Mouse (Mus musculus): ENCODE results near the gene Pacs1. TPM values are rescaled to one million over a fixed set of nuclear protein-coding genes. Genes with fewer than 3 reads are reported as not detected.

Gene Pacs1
- polyA plus RNA-seq, 1 experiment from 2014 or later = 32.0 TPM

GRCm38 (mm10) chr19:5108271-5108575 lies 164.7 kb downstream of the Pacs1 start:
- peaks cover 76% of the 10 kb centered on the region for H3K36me3 ChIP-seq
- H3K27ac ChIP-seq = peak overlapping the region; percentile 25; the same call in 1 of the 2 replicates
- no peaks in the 10 kb centered on the region for H3K9me3 ChIP-seq
- peaks cover 26% of the 10 kb centered on the region for H3K4me1 ChIP-seq (replicated peaks)
- H3K9ac ChIP-seq (replicated peaks) = peak overlapping the region; percentile 36; the same call in 1 of the 2 replicates
- 0 out of 2 replicates have a peak, but pooled peaks have one; percentile 0 for ATAC-seq
- 0 out of 2 replicates have a peak overlapping the region, but pooled peaks have one; percentile 4 for H3K4me3 ChIP-seq (replicated peaks)
- H3K27me3 ChIP-seq = no peaks in the 10 kb centered on the region
- WGBS = 26% methylated on average over 5 of the region's 5 CpGs
- H3K4me2 ChIP-seq (replicated peaks) = no peak overlapping the region

GRCm38 (mm10) chr19:5107556-5108270 lies 165.2 kb downstream of the Pacs1 start:
- Histone ChIP-seq H3K27ac (peak overlapping the region; percentile 96; the same call in 1 of the 2 replicates), H3K36me3 (peaks cover 76% of the 10 kb centered on the region), H3K9me3 (no peaks in the 10 kb centered on the region), H3K4me3 (replicated peaks) (no peak overlapping the region), H3K4me1 (replicated peaks) (peaks cover 26% of the 10 kb centered on the region), H3K9ac (replicated peaks) (no peak overlapping the region; the same call in 1 of the 2 replicates), H3K27me3 (no peaks in the 10 kb centered on the region), H3K4me2 (replicated peaks) (no peak overlapping the region)
- WGBS = 78% methylated on average over 18 of the region's 18 CpGs
- peak; percentile 12; the same call in 1 of the 2 replicates for ATAC-seq

- Histone ChIP-seq H3K9ac (replicated peaks) (peak within 1 kb of the TSS; percentile 89), H3K27ac (peak within 1 kb of the TSS; percentile 96), H3K27me3 (no peaks in the 10 kb centered on the region), H3K4me1 (replicated peaks) (peaks cover 26% of the 10 kb centered on the region), H3K4me2 (replicated peaks) (peak within 1 kb of the TSS; percentile 97), H3K9me3 (no peaks in the 10 kb centered on the region), H3K4me3 (replicated peaks) (peak within 1 kb of the TSS; percentile 73), H3K36me3 (peaks cover 77% of the 10 kb centered on the region)
- peak; percentile 96 for ATAC-seq
- under 1% methylated on average over 46 of the region's 46 CpGs for WGBS
These were observed 166.2 kb downstream of the Pacs1 start, which contains the start of gene Rab1b for GRCm38 (mm10) chr19:5106731-5107191. TSS of gene Rab1b (minus strand) at chr19:5107072.

- peaks cover 77% of the 10 kb centered on the region for H3K36me3 ChIP-seq
- H3K27me3 ChIP-seq = no peaks in the 10 kb centered on the region
- peak overlapping the region; percentile 97 for H3K4me2 ChIP-seq (replicated peaks)
- H3K9ac ChIP-seq (replicated peaks) = peak overlapping the region; percentile 89
- H3K27ac ChIP-seq = peak overlapping the region; percentile 96
- 22% methylated on average over 9 of the region's 9 CpGs for WGBS
- H3K9me3 ChIP-seq = no peaks in the 10 kb centered on the region
- H3K4me3 ChIP-seq (replicated peaks) = peak overlapping the region; percentile 73
- no peak; the same call in 1 of the 2 replicates for ATAC-seq
- peaks cover 26% of the 10 kb centered on the region for H3K4me1 ChIP-seq (replicated peaks)
These were observed 166.8 kb downstream of the Pacs1 start for GRCm38 (mm10) chr19:5106074-5106473.

- Histone ChIP-seq H3K27ac (peak within 1 kb of the TSS; percentile 97), H3K9ac (replicated peaks) (peak within 1 kb of the TSS; percentile 99), H3K9me3 (no peaks in the 10 kb centered on the region), H3K36me3 (peaks cover 46% of the 10 kb centered on the region), H3K27me3 (no peaks in the 10 kb centered on the region), H3K4me3 (replicated peaks) (peak within 1 kb of the TSS; percentile 88), H3K4me2 (replicated peaks) (peak within 1 kb of the TSS; percentile 89), H3K4me1 (replicated peaks) (peaks cover 65% of the 10 kb centered on the region)
- 2% methylated on average over 34 of the region's 48 CpGs for WGBS
- ATAC-seq = peak; percentile 68
These were observed 174.4 kb downstream of the Pacs1 start, which contains the start of gene Cnih2 for GRCm38 (mm10) chr19:5098363-5099143. TSS of gene Cnih2 (minus strand) at chr19:5098521.

- WGBS = 1% methylated on average over 24 of the region's 31 CpGs
- peak overlapping the region; percentile 99 for H3K9ac ChIP-seq (replicated peaks)
- peak overlapping the region; percentile 88 for H3K4me3 ChIP-seq (replicated peaks)
- ATAC-seq = peak; percentile 32
- peaks cover 46% of the 10 kb centered on the region for H3K36me3 ChIP-seq
- peak overlapping the region; percentile 89 for H3K4me2 ChIP-seq (replicated peaks)
- peaks cover 72% of the 10 kb centered on the region for H3K4me1 ChIP-seq (replicated peaks)
- H3K9me3 ChIP-seq = no peaks in the 10 kb centered on the region
- H3K27me3 ChIP-seq = no peaks in the 10 kb centered on the region
- H3K27ac ChIP-seq = peak overlapping the region; percentile 97
These were observed 175.2 kb downstream of the Pacs1 start for GRCm38 (mm10) chr19:5097521-5098362.

GRCm38 (mm10) chr19:5095887-5096474 lies 176.9 kb downstream of the Pacs1 start:
- ATAC-seq = no peak
- peak overlapping the region; percentile 89 for H3K4me2 ChIP-seq (replicated peaks)

GRCm38 (mm10) chr19:5094746-5095417 lies 178.0 kb downstream of the Pacs1 start:
- ATAC-seq = peak; percentile 0; the same call in 1 of the 2 replicates
- H3K27ac ChIP-seq = peak overlapping the region; percentile 97
- H3K9me3 ChIP-seq = no peaks in the 10 kb centered on the region
- H3K27me3 ChIP-seq = no peaks in the 10 kb centered on the region
- WGBS = 30% methylated on average over 11 of the region's 11 CpGs
- peaks cover 42% of the 10 kb centered on the region for H3K36me3 ChIP-seq
- peak overlapping the region; percentile 89 for H3K4me2 ChIP-seq (replicated peaks)
- peak overlapping the region; percentile 88 for H3K4me3 ChIP-seq (replicated peaks)
- H3K4me1 ChIP-seq (replicated peaks) = peaks cover 74% of the 10 kb centered on the region
- peak overlapping the region; percentile 99 for H3K9ac ChIP-seq (replicated peaks)

More at GRCm38 (mm10) chr19:5095887-5096474, 176.9 kb downstream of the Pacs1 start:
- no peaks in the 10 kb centered on the region for H3K27me3 ChIP-seq
- H3K27ac ChIP-seq = peak overlapping the region; percentile 97
- H3K36me3 ChIP-seq = peaks cover 46% of the 10 kb centered on the region
- no peaks in the 10 kb centered on the region for H3K9me3 ChIP-seq
- 9% methylated on average over 8 of the region's 9 CpGs for WGBS
- peak overlapping the region; percentile 88 for H3K4me3 ChIP-seq (replicated peaks)
- H3K9ac ChIP-seq (replicated peaks) = peak overlapping the region; percentile 99
- H3K4me1 ChIP-seq (replicated peaks) = peaks cover 78% of the 10 kb centered on the region

- H3K36me3 ChIP-seq = peaks cover 37% of the 10 kb centered on the region
- ATAC-seq = peak; percentile 75
- H3K9ac ChIP-seq (replicated peaks) = peak overlapping the region; percentile 99
- peak overlapping the region; percentile 97 for H3K27ac ChIP-seq
- peak overlapping the region; percentile 89 for H3K4me2 ChIP-seq (replicated peaks)
- no peaks in the 10 kb centered on the region for H3K27me3 ChIP-seq
- H3K4me3 ChIP-seq (replicated peaks) = peak overlapping the region; percentile 88
- 0% methylated on average over 21 of the region's 21 CpGs for WGBS
- H3K9me3 ChIP-seq = no peaks in the 10 kb centered on the region
- H3K4me1 ChIP-seq (replicated peaks) = peaks cover 72% of the 10 kb centered on the region
These were observed 178.7 kb downstream of the Pacs1 start for GRCm38 (mm10) chr19:5094243-5094632.

- H3K27ac ChIP-seq = peak overlapping the region; percentile 97
- H3K4me2 ChIP-seq (replicated peaks) = peak overlapping the region; percentile 89
- WGBS = 74% methylated on average over 12 of the region's 12 CpGs
- no peaks in the 10 kb centered on the region for H3K9me3 ChIP-seq
- ATAC-seq = no peak; the same call in 1 of the 2 replicates
- H3K27me3 ChIP-seq = no peaks in the 10 kb centered on the region
- peaks cover 37% of the 10 kb centered on the region for H3K36me3 ChIP-seq
- peak overlapping the region; percentile 88 for H3K4me3 ChIP-seq (replicated peaks)
- peak overlapping the region; percentile 42; the same call in 1 of the 2 replicates for H3K9ac ChIP-seq (replicated peaks)
- peaks cover 72% of the 10 kb centered on the region for H3K4me1 ChIP-seq (replicated peaks)
These were observed 179.3 kb downstream of the Pacs1 start for GRCm38 (mm10) chr19:5093481-5094242.
